Mouse (Mus musculus) 3T3-L1 (cell line): ENCODE data around the gene Glt28d2.
"Not testable (repeated sequence)": the region's sequence is repeated elsewhere in the genome, so short reads cannot be mapped to it uniquely, and the experiment has no call there.

Source experiments
- DNase-seq: peaks from one replicate; pipeline ENCODE4 v3.0.0-alpha.2; 2015; ENCODE audit warnings: low read depth, low spot score

The Glt28d2 gene

DNA sequence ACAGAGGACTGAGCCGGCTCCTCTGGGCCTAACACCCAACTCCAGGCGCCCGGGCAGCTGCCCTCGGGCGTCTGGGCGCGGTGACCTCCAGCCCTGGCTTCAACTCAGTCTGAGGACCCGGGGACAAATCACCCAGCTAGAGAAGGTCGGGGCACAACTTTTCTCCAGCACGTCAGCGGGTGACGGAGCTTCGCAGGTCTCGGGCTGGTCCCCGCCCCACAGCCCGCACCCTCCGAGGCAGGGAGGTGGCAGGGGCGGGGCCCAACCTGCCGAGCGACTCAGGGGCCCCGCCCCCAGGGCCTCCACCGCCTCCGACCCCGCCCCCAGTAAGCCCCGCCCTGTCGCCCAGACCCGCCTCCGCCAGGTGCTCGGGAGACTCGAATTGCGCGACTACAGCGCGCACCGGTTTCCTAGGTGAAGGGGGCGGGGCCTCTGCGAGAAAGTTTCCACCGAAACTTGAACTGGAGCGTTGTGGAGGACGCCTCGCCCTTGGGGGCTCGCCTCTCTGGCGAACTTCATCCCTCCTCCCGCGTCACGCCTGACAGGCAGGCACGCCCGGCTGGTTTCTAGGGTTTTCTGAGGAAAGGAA lies at the start of gene Glt28d2, which contains the start of gene Gm37240:
Glt28d2 (minus strand) TSS at position 278 of the 589 bp plus-strand sequence.
Gm37240 (minus strand) TSS at position 280 of the 589 bp plus-strand sequence.
- peak; percentile 67 for DNase-seq

DNA sequence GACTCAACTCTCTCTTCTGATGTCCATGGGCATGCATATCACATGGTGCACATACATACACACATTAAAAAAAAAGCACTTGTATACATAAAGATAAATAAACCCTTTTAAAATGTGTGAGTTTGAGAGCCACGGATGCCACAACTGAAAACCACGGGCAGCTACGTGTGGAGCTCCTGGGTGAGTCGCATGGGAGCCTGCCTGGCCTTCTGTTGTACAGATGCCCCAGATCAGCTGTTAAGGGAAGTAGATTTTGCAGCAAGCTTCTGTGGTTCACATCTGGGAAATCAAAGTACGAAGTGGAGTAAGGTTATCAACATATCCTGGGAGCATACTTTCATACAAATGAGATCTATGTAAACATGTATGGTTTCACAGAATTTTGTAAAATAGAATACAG lies 46.3 kb upstream of the Glt28d2 start:
- DNase-seq = peak; percentile 29

DNA sequence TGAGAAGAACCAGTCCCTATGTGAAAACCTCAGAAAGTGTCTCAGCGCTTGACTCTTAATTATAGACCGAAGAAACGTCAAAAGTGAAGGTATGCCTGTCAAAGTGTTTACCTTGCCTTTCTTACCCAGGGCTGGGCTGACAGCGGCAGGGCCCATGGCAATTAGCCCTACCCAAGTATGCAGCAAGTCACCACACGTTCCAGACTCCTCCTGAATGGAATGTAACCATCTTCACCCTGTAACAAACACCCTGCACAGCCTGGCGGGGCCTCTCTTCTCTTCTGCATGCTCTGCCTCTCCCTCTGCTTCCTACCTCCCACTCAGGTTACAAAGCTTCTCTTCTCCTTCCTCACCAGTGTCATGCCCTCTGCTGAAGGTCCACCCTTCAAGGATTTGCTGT lies 44.5 kb upstream of the Glt28d2 start:
- no peak for DNase-seq

DNA sequence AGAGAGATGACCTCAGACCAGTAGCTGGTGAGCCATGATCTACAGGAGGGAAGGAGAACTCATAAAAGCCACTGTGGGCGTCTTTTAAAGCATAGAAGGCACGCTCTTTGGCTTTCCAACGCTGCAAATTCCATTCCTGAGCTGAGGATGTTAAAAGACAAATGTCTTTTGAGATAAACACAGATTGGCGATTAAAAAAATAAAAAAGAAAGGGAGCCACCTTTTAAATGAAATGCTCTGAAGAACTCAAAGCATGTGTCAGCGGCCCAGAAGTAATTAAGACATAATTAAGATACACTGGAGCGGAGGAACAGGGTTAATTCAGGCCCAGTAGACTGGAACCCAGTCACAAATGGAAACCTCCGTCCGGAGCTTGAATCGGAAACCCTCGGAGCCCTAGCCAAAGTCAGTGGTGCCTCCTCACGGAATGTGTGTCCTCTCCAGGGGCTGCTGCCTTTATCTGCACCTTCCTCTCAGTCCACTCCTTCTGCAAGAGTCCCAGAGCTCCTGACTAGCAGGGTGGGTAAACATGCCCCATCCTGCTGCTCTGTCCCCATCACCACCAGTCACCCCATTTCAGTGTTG lies 43.4 kb upstream of the Glt28d2 start:
- no peak for DNase-seq

DNA sequence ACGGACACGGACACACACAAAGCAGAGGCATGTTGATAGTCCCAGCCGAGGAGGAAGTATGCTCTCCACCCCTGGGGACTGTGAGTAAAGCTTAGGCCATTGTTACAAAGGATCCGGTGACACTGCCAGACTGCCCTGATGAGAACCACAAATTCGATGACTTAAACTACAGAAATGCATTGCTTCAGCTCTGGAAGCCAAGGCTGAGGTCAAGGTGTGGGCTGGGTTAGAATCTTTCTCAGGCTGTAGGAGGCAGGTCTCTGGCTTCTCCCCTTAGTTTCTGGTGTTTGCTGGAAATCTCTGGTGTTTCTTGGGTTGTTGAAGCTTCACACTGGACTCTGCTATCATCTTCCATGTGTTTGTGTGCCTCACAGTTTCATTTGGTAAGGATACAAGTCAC lies 42.4 kb upstream of the Glt28d2 start:
- DNase-seq = peak; percentile 62

DNA sequence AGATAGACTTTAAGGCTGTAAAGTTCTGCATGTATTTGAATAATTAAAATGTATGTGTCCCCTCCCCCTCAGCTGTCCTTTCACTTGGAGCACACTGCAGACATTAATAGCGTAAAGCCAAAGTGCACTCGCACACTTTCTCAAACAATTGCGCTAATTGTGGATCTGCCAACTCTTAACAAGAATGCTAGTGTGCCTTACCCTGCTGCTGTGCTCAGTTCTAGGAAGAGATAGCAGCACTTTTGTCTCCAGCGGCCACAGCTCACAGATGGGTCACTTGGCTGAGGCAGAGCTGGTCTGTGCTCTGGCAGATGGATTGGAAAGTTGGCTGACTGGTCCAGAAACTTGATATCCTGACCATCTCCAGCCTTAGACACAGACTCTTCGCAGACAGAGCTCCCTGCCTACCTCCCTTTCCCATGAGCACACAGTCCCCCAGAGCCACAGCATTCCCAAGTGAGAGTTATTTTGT lies 40.9 kb upstream of the Glt28d2 start:
- DNase-seq = peak; percentile 37

DNA sequence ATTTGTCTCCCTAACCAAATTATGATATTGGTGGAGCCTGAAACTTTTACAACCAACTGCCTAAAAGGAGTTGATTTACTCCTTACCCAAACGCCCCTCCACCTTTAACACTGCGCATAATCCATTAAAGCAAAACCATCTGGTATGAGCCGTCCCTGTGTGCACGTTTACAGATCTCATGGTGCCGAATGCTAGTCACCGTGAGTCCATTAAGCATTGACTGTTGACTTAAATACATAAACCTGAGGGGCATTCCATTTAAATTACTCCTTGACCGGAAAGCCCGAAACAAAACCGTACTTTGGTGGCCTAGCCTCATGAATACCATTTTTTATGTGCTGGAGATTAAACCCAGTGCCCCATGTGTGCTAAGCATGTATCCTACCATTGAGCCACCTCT lies 40.0 kb upstream of the Glt28d2 start:
- no peak for DNase-seq

DNA sequence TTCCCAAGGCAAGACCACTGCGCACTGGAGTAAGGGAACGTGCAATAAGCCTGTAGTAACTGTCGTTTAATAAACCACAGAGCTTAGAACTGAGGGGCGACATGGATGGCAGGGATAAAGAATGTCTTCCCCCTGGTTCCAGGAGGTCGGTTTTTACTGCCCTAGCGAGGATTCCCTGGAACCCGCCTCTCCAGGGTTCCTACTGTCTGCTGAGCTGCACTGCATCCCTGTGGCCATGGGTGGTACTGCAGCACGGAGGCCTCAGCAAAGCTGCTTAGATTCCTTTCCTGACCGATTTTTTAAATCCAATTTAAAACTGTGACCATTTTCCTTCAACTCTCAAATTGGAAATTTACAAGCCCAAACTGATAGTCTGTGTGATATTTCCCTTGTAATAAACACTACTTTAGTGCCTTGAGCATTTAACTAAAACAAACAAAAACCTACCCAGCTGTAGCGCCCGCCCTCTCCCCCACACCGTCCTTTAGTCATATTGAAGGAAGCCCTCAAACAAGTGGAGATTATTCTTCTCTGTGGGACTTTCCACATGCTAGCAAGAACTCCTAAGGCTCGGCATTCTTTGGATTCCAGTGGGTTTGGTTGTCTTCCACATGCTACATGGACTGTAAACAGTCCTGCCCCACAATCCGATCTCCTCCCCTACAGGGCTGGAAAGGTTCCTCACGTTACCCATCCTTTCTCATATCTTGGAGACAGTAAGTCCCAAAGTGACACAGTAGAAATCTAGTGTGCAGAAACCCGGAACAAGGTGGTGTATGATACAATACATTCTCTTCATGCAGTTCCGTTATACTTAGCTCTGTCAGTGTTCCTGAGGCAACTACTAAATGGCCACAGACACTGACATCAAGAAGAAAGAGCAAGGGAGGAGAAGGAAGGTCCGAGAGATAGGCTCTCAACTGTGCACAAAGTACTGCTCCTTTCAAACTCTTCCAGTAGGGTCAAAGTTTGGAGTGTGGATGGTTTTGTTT lies 36.9 kb upstream of the Glt28d2 start:
- peak; percentile 93 for DNase-seq

DNA sequence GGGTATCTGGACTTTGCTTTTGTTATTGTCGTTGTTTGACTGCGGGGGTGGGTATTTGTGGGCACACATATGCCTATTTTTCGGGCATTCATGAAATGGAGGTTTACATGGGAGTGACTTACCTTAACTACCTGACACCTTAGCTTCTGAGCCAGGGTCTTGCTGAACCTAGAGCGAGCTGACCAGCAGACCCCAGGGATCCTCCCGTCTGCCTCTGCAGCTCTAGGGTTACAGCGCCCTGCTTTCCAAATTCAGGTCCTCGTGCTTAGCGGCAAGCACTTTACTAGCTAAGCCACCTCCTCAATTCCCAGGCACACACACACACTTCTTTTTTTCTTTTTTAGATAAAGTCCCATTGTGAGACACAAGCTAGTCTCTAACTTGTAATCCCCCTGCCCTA lies 36.0 kb upstream of the Glt28d2 start:
- DNase-seq = no peak

DNA sequence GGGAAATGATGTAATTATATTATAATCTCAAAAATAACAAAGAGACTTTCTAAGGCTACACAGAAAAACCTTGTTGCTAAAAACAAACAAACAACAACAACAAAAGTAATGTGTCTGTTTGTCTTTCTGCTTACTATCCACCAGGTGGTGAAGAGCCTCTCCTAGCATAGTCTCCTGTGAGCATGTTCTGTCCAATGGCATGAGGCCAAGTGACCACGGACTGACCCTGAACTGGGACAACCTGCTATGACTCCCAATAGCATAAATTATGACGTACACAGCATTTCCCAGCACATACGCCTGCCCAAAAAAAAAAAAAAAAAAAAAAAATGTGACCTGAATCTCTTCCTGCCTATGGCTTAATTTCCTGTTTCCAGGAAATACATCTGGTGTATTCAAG lies 35.0 kb upstream of the Glt28d2 start:
- DNase-seq = peak; percentile 13

DNA sequence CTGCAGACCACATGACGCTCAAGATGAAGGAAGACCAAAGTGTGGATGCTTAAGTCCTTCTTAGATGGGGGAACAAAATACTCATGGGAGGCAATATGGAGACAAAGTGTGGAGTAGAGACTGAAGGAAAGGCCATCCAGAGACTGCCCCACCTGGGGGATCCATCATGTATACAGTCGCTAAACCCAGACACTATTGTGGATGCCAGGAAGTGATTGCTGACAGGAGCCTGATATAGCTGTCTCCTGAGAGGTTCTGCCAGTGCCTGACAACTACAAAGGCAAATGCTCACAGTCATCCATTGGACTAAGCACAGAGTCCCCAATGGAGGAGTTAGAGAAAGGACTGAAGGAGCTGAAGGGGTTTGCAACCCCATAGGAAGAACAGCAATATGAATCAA lies 33.4 kb upstream of the Glt28d2 start:
- not testable (repeated sequence) for DNase-seq

DNA sequence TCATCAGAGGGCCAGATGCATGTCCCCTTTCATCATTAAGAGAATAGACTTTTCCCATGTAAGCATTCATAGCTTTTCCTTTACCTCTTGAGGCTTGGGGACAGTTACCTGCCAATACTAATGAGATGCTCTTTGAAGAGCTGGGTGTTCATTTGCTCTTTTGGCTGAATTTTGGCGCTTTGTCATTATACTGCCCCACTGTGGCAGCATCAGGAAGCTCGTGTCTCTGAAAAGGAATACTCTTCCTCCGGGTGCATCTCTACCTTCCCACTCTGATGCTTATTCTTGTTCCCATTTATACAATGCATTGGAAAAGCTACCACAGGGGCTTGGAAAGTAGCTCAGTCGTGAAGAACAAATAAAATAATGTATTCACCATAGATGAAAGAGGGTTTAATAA lies 30.3 kb upstream of the Glt28d2 start:
- peak; percentile 65 for DNase-seq

DNA sequence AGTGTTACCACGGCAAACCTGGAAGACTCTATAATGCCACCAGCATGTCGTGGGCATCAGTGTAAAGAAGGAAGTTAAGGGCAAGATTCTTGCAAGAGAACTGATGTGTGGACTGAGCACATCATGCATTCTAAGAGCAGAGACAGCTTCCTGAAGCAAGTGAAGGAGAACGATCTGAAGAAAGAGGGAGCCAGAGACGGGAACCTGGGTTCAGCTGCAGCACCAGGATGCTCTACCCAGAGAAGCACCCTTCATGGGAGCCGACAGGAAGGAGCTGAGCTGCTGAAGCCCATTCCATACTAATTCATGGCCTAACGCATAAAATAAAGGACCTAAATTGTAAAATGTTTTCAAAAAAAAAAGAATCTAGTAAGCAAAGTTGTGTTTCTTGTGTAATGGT lies 27.5 kb upstream of the Glt28d2 start:
- DNase-seq = no peak

DNA sequence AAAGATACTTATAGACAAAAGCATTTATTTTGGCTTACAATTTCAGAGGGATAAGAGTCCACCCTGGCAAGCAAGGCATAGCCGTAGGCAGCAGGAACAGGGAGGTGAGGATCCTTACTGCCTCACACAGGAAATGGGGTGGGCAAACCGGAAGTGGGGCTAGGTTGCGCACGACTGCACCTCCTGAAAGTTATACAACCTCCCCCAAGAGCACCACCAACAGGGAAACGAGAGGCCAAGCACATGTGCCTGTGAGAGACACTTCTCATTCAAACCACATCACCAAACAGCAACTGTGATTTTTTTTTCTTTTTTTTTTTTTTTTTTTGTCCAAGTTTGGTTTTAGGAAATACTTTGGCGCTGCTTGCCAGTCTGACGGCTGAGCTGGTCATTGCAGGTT lies 19.8 kb upstream of the Glt28d2 start:
- DNase-seq = no peak

DNA sequence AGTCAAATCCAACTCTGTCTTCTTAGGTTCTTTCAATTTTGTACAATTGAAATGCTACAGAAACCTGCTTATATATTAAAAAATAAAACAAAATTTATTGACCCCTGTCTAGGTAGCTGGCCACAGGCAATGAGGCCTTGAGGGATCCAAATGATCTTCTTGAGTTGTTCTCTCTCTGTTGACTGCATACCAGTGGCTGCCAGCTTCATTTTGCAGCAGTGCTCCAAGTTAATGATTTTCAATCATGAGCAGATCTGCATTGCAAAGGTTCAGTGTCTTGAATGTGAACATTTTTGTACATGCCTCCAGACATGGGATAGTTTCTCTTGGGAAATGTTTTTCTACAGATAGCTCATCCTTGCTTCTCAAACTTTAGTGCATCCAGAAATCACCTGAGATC lies 17.1 kb upstream of the Glt28d2 start:
- DNase-seq = no peak

DNA sequence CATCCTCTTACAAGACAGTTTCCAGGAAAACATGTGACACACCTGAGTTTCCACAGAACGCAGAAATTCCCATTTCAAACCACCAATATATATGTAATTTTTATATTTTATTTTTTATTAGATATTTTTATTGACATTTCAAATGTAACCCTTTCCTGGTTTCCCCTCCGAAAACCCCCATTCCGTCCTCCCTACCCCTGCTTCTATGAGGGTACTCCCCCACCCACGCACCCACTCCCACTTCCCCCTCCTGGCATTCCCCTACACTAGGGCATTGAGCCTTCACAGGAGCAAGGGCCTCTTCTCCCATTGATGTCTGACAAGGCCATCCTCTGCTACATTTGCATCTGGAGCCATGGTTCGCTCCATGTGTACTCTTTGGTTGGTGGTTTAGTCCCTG lies 7.7 kb upstream of the Glt28d2 start:
- DNase-seq = no peak

DNA sequence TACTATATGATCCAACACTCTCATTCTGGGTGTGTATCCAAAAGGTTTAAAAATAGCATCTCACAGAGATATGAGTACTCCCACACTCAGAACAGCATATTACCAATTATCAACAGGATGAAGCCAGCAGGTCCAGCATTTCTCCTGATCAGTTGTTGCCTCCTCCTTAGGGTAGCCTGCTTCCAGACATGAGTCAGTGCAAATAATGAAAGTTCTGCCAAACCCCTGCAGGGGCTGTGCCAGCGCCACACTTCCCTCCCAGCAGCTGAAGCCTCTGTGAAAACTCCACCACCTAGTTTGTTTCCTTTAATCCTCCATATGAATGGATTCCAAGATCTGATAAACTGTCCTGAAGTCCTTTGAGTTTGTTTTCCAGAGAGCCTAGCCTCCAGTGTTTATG lies 4.3 kb upstream of the Glt28d2 start:
- DNase-seq = peak; percentile 59

DNA sequence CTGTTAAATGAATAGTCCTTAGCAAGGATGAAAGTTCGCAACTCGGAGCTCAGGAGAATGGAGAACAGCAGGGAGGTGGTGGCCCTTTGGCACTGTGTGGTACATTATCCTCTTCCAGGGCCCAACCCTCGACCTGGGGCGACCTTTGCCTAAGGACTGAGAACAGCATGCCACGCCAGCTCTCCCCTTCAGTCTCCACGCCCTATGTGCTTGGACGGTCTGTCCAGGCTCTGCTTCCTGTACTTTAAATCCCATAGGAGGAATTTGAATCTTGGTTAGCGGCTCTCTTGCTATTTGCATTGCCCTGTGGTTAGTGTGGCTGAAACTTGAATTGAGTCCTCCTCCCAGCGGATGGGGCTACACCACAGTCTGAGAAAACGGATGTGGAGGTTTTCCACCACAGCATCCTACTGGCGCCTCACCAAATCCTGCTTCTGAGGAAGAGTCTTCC lies 930 bp upstream of the Glt28d2 start:
- DNase-seq = no peak

DNA sequence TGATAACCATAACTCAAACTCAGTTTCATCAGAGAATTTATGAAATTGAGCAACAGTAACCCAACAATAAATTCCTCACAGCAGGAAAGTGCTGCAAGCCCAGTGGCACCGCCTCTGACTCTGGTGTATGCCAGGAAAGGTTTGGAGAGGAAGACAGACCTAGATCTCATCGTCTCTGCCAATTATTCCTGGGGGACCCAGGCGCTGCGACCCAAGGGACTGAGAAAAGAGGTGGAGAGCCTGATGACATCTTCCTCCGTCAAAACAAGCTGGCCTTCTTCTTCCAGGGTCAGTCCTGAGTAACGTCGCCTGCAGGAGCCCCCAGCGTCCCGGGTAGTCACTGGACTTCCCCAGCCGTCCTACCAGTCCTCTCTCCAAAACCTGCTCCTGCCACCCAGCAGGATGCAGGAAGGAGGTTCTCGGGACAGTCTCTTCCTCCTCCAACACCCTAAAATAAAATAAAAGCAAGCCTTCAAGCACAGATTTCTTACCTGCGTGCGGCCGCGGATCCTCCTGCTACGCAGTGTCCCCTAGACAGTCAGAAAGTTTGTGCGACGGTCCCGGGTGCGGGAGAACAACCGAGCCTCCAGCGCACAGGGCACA lies 579 bp downstream of the Glt28d2 start:
- DNase-seq = peak; percentile 55

DNA sequence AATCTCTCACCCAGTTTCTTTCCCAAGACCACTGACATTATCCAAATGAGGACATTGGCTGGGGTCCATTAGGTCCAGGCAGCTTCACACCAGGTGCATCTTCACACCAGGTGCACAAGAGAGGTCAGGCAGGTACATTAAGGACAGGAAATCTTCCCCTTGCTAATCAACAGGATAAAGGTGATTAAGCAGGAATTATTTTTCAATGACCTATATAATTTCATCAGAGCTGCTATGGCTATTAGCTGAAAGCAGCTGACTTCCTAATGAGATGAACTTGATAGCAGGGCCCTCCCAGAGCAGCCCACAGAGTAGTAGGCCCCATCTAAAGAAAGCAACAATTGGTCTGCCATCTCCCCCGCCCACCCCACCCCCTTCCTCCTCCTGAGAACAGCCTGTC lies 1.4 kb downstream of the Glt28d2 start:
- no peak for DNase-seq

DNA sequence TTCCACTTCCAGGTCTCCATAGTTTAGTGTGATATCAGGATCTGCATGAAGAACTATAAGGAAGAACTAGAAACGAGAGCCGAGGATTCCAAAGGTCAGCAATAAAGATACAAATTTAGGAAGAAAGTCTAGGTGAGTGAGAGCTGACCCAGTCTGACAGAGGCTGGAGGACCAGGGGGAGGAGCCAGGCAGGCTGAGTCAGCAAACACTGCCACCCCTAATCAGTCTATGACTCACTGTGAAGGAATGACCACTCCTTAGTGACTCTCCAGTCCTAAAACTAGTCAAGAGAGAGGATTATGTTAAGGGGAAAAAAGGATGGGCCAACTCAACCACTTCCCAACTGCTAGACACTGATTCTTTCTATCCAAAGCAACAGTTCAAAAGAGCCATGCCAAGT lies 6.6 kb downstream of the Glt28d2 start:
- DNase-seq = peak; percentile 98

DNA sequence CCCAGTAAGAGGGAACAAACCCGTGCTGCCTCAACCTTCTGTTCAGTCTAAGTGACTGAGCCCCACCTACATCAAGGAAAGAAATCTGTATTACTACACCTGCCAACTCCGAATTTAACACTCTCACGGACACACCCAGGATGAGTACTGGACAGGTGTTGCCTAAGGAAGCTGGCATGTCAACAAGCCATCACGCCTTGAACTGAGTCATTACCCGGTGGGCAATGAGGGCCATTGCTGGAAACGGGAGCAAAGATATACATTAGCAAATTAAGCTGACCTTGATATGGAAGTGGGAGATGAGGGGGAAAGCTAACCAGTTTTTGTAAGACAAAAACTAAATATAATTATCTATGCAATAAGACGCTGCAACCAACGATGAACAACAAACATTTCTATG lies 7.2 kb downstream of the Glt28d2 start:
- no peak for DNase-seq
